Mouse (Mus musculus): ENCODE results near the gene Bloc1s5.

GRCm38 (mm10) chr13:38554210-38554609 lies 80.7 kb downstream of the Bloc1s5 start:
- TF ChIP-seq EP300 (optimal IDR thresholded peaks at IDR 0.05) (no peak), CTCF (IDR thresholded peaks at IDR 0.05; ENCODE audit: low read depth) (no peak)

Data from stomach, postnatal 0 days (tissue).